Mouse (Mus musculus) neural tube, embryonic 11.5 days (tissue): ENCODE results near the gene Apoa1. TPM values are rescaled to one million over a fixed set of nuclear protein-coding genes. Genes with fewer than 3 reads are reported as not detected.

Source experiments
- ATAC-seq: fragments of 200-750 bp; cut with Nextera tagmentation; 2 replicates; pipeline ENCODE4 v1.8.0; 2017; ENCODE audit warnings: moderate number of reproducible peaks, mild to moderate bottlenecking, moderate TSS enrichment, moderate library complexity; ENCODE audit not compliant: insufficient read depth, low FRiP score, low TSS enrichment
- DNase-seq: peaks from one replicate; pipeline ENCODE4 v3.0.0-alpha.2; 2015; ENCODE audit warnings: low spot score
- H3K27ac ChIP-seq: fragments of 300-500 bp; sonication (generic); 2 replicates; pipeline ENCODE4 v1.5.1; 2014; ENCODE audit warnings: low read depth, mild to moderate bottlenecking, low read length
- H3K27me3 ChIP-seq: fragments of 300-500 bp; sonication (generic); 2 replicates; pipeline ENCODE4 v1.6.1; 2014; ENCODE audit warnings: mild to moderate bottlenecking, low read length, mixed read lengths; ENCODE audit not compliant: control insufficient read depth, insufficient read depth
- H3K36me3 ChIP-seq: fragments of 300-500 bp; sonication (generic); 2 replicates; pipeline ENCODE4 v1.6.1; 2014; ENCODE audit warnings: mild to moderate bottlenecking, low read length, moderate library complexity, mixed read lengths; ENCODE audit not compliant: control insufficient read depth, insufficient read depth
- H3K4me1 ChIP-seq: fragments of 300-500 bp; sonication (generic); 2 replicates; pipeline ENCODE4 v1.6.1; 2014; ENCODE audit warnings: low read length, mixed read lengths; ENCODE audit not compliant: control insufficient read depth, insufficient read depth
- H3K4me2 ChIP-seq: fragments of 300-500 bp; sonication (generic); 2 replicates; pipeline ENCODE4 v1.6.1; 2014; ENCODE audit warnings: low read depth, mild to moderate bottlenecking, moderate library complexity
- H3K4me3 ChIP-seq: fragments of 300-500 bp; sonication (generic); 2 replicates; pipeline ENCODE4 v1.5.1; 2014; ENCODE audit warnings: low read depth, low read length
- H3K9ac ChIP-seq: fragments of 300-500 bp; sonication (generic); 2 replicates; pipeline ENCODE4 v1.6.1; 2014; ENCODE audit warnings: mild to moderate bottlenecking, low read length
- H3K9me3 ChIP-seq: fragments of 300-500 bp; sonication (generic); 2 replicates; pipeline ENCODE4 v1.6.1; 2016; ENCODE audit warnings: low read length; ENCODE audit not compliant: control insufficient read depth
- WGBS: fragments of 180-500 bp; shearing (Covaris S2); extraction: QIAGEN DNeasy Blood & Tissue Kit; methylation state at CpG from one replicate; pipeline ENCODE4 v1.1.7; 2014; 5-methylcytosine and 5-hydroxymethylcytosine counted together
- polyA plus RNA-seq: library from polyadenylated mRNA; unstranded; fragments of >200 nt; fragmentation: Nextera tagmentation; extraction: Ambion mirVana; gene quantifications from 2 replicates; pipeline ENCODE4 v1.2.1, GENCODE M21; 2014

Gene Apoa1
- polyA plus RNA-seq, 1 experiment from 2014 or later, result 1.4 TPM

- 85% methylated on average over 8 of the region's 8 CpGs for WGBS
These were observed 37.1 kb upstream of the Apoa1 start for GRCm38 (mm10) chr9:46191234-46191633.

GRCm38 (mm10) chr9:46191644-46192043 is 36.7 kb upstream of the Apoa1 start:
- WGBS, result 46% methylated on average over 1 of the region's 1 CpGs
- Histone ChIP-seq H3K4me3 (no peak overlapping the region), H3K27me3 (no peaks in the 10 kb centered on the region), H3K4me2 (no peak overlapping the region), H3K27ac (no peak overlapping the region), H3K4me1 (no peaks in the 10 kb centered on the region), H3K36me3 (0 out of 2 replicates have a peak, but pooled peaks cover 2% of the 10 kb centered on the region), H3K9ac (no peak overlapping the region), H3K9me3 (no peaks in the 10 kb centered on the region)
- ATAC-seq (no peak), DNase-seq (no peak)

More at GRCm38 (mm10) chr9:46191234-46191633, 37.1 kb upstream of the Apoa1 start:
- ATAC-seq, result no peak
- Histone ChIP-seq H3K27ac (no peak overlapping the region), H3K36me3 (0 out of 2 replicates have a peak, but pooled peaks cover 2% of the 10 kb centered on the region), H3K9me3 (no peaks in the 10 kb centered on the region), H3K4me3 (no peak overlapping the region), H3K27me3 (no peaks in the 10 kb centered on the region), H3K9ac (no peak overlapping the region), H3K4me1 (no peaks in the 10 kb centered on the region), H3K4me2 (no peak overlapping the region)
- DNase-seq, result no peak

- H3K27ac ChIP-seq, result no peak overlapping the region
- H3K4me2 ChIP-seq, result no peak overlapping the region
- 0 out of 2 replicates have a peak, but pooled peaks cover 2% of the 10 kb centered on the region for H3K36me3 ChIP-seq
- H3K27me3 ChIP-seq, result no peaks in the 10 kb centered on the region
- H3K9ac ChIP-seq, result no peak overlapping the region
- WGBS, result 82% methylated on average over 6 of the region's 6 CpGs
- H3K9me3 ChIP-seq, result no peaks in the 10 kb centered on the region
- no peak for ATAC-seq
- no peaks in the 10 kb centered on the region for H3K4me1 ChIP-seq
- no peak overlapping the region for H3K4me3 ChIP-seq
- DNase-seq, result no peak
These were observed 35.7 kb upstream of the Apoa1 start for GRCm38 (mm10) chr9:46192642-46193041.

GRCm38 (mm10) chr9:46194809-46195208 is 33.6 kb upstream of the Apoa1 start:
- DNase-seq (no peak), ATAC-seq (no peak)
- peaks cover 4% of the 10 kb centered on the region; the same call in 1 of the 2 replicates for H3K36me3 ChIP-seq

GRCm38 (mm10) chr9:46196699-46197169 is 31.6 kb upstream of the Apoa1 start:
- Histone ChIP-seq H3K4me1 (no peaks in the 10 kb centered on the region), H3K4me3 (no peak overlapping the region), H3K9me3 (no peaks in the 10 kb centered on the region), H3K9ac (no peak overlapping the region), H3K27ac (no peak overlapping the region), H3K4me2 (no peak overlapping the region), H3K36me3 (peaks cover 7% of the 10 kb centered on the region; the same call in 1 of the 2 replicates), H3K27me3 (no peaks in the 10 kb centered on the region)
- DNase-seq (no peak), ATAC-seq (no peak)
- WGBS, result 86% methylated on average over 12 of the region's 12 CpGs

More at GRCm38 (mm10) chr9:46194809-46195208, 33.6 kb upstream of the Apoa1 start:
- Histone ChIP-seq H3K9me3 (no peaks in the 10 kb centered on the region), H3K27ac (no peak overlapping the region), H3K4me1 (no peaks in the 10 kb centered on the region), H3K9ac (no peak overlapping the region), H3K4me2 (no peak overlapping the region), H3K27me3 (no peaks in the 10 kb centered on the region), H3K4me3 (no peak overlapping the region)
- 90% methylated on average over 9 of the region's 9 CpGs for WGBS

GRCm38 (mm10) chr9:46198461-46198860 is 29.9 kb upstream of the Apoa1 start:
- H3K27ac ChIP-seq, result no peak overlapping the region
- no peak overlapping the region for H3K9ac ChIP-seq
- WGBS, result 92% methylated on average over 9 of the region's 9 CpGs
- H3K27me3 ChIP-seq, result no peaks in the 10 kb centered on the region
- no peak overlapping the region for H3K4me2 ChIP-seq
- H3K36me3 ChIP-seq, result peaks cover 9% of the 10 kb centered on the region; the same call in 1 of the 2 replicates
- no peaks in the 10 kb centered on the region for H3K4me1 ChIP-seq
- no peaks in the 10 kb centered on the region for H3K9me3 ChIP-seq
- DNase-seq (no peak), ATAC-seq (no peak)
- no peak overlapping the region for H3K4me3 ChIP-seq

- peaks cover 9% of the 10 kb centered on the region; the same call in 1 of the 2 replicates for H3K36me3 ChIP-seq
- no peaks in the 10 kb centered on the region for H3K9me3 ChIP-seq
- H3K4me2 ChIP-seq, result no peak overlapping the region
- H3K4me3 ChIP-seq, result no peak overlapping the region
- no peaks in the 10 kb centered on the region for H3K4me1 ChIP-seq
- no peaks in the 10 kb centered on the region for H3K27me3 ChIP-seq
- ATAC-seq (no peak), DNase-seq (no peak)
- H3K27ac ChIP-seq, result no peak overlapping the region
- 89% methylated on average over 7 of the region's 7 CpGs for WGBS
- H3K9ac ChIP-seq, result no peak overlapping the region
These were observed 29.4 kb upstream of the Apoa1 start for GRCm38 (mm10) chr9:46198936-46199335.

GRCm38 (mm10) chr9:46199609-46200008 is 28.8 kb upstream of the Apoa1 start:
- H3K9me3 ChIP-seq, result no peaks in the 10 kb centered on the region
- no peak overlapping the region for H3K4me2 ChIP-seq
- H3K27me3 ChIP-seq, result no peaks in the 10 kb centered on the region
- no peak overlapping the region for H3K4me3 ChIP-seq
- no peaks in the 10 kb centered on the region for H3K4me1 ChIP-seq
- H3K36me3 ChIP-seq, result peaks cover 9% of the 10 kb centered on the region; the same call in 1 of the 2 replicates
- 90% methylated on average over 2 of the region's 2 CpGs for WGBS
- H3K27ac ChIP-seq, result no peak overlapping the region
- DNase-seq (no peak), ATAC-seq (no peak)
- H3K9ac ChIP-seq, result no peak overlapping the region

GRCm38 (mm10) chr9:46206834-46207500 is 21.4 kb upstream of the Apoa1 start:
- peaks cover 5% of the 10 kb centered on the region for H3K36me3 ChIP-seq
- no peak overlapping the region for H3K9ac ChIP-seq
- H3K9me3 ChIP-seq, result no peaks in the 10 kb centered on the region
- no peak overlapping the region for H3K4me3 ChIP-seq
- H3K27me3 ChIP-seq, result no peaks in the 10 kb centered on the region
- no peak for DNase-seq
- no peak overlapping the region for H3K4me2 ChIP-seq
- ATAC-seq, result no peak
- no peak overlapping the region for H3K27ac ChIP-seq
- no peaks in the 10 kb centered on the region for H3K4me1 ChIP-seq
- WGBS, result 89% methylated on average over 10 of the region's 10 CpGs
